Mouse (Mus musculus) ES-E14 (cell line): ENCODE results near the gene Fer1l4.

Experiments
- CHD2 ChIP-seq: IDR thresholded peaks from 2 replicates; pipeline ENCODE4 v1.6.1; 2014; ENCODE audit warnings: mild to moderate bottlenecking, low read depth, low read length, inconsistent platforms
- HCFC1 ChIP-seq: IDR thresholded peaks from 2 replicates; pipeline ENCODE4 v1.6.1; 2012; ENCODE audit warnings: low read length, inconsistent platforms, borderline replicate concordance; ENCODE audit not compliant: insufficient read depth
- MAFK ChIP-seq: IDR thresholded peaks from 2 replicates; pipeline ENCODE4 v1.6.1; 2014; ENCODE audit warnings: mild to moderate bottlenecking, low read depth, low read length, inconsistent platforms; ENCODE audit not compliant: insufficient read depth
- ZC3H11A ChIP-seq: IDR thresholded peaks from 2 replicates; pipeline ENCODE4 v1.6.1; 2012; ENCODE audit warnings: low read depth, mild to moderate bottlenecking, inconsistent platforms, low read length, borderline replicate concordance
- ZNF384 ChIP-seq: IDR thresholded peaks from 2 replicates; pipeline ENCODE4 v1.6.1; 2012; ENCODE audit warnings: low read depth, low read length, inconsistent platforms

DNA sequence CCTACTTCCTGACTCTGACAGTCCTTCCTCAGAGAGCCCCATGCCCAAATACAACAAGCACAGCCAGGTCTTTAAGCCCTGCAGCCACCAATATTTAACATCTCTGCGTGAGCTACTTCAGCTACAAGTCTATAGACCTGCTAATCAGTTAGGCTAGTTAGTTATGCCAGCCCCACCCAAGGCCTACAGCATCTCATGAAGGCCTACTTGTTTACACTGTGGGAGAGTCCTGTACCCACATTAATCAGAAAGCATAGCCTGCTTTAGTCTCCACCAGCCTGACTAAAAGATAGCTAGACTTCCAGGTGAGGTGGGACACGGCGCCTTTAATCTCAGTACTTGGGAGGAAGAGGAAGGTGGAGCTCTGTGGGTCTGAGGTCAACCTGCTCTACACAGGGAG lies 13.4 kb downstream of the Fer1l4 start:
- TF ChIP-seq HCFC1 (no peak), CHD2 (no peak), ZNF384 (no peak), MAFK (no peak), ZC3H11A (no peak)
